Mouse (Mus musculus) forebrain, embryonic 12.5 days (tissue): ENCODE data around the gene Ptprd. TPM values are rescaled to one million over a fixed set of nuclear protein-coding genes. Genes with fewer than 3 reads are reported as not detected.

Source experiments
- ATAC-seq: fragments of 200-750 bp; cut with Nextera tagmentation; 2 replicates; pipeline ENCODE4 v1.8.0; 2017; ENCODE audit warnings: moderate TSS enrichment; ENCODE audit not compliant: low FRiP score
- H3K27ac ChIP-seq: fragments of 300-500 bp; sonication (generic); 2 replicates; pipeline ENCODE4 v1.5.1; 2016; ENCODE audit warnings: mild to moderate bottlenecking
- H3K27me3 ChIP-seq: fragments of 300-500 bp; sonication (generic); 2 replicates; pipeline ENCODE4 v1.6.1; 2016; ENCODE audit warnings: mild to moderate bottlenecking
- H3K36me3 ChIP-seq: fragments of 300-500 bp; sonication (generic); replicated peaks from 2 replicates; pipeline ENCODE4 v1.6.1; 2016; ENCODE audit warnings: mild to moderate bottlenecking
- H3K4me1 ChIP-seq: fragments of 300-500 bp; sonication (generic); 2 replicates; pipeline ENCODE4 v1.6.1; 2016
- H3K4me2 ChIP-seq: fragments of 300-500 bp; sonication (generic); 2 replicates; pipeline ENCODE4 v1.6.1; 2016; ENCODE audit warnings: mild to moderate bottlenecking, moderate library complexity
- H3K4me3 ChIP-seq: fragments of 300-500 bp; sonication (generic); replicated peaks from 2 replicates; pipeline ENCODE4 v1.5.1; 2016; ENCODE audit warnings: mild to moderate bottlenecking
- H3K9ac ChIP-seq: fragments of 300-500 bp; sonication (generic); 2 replicates; pipeline ENCODE4 v1.6.1; 2016; ENCODE audit warnings: mild to moderate bottlenecking
- H3K9me3 ChIP-seq: fragments of 300-500 bp; sonication (generic); 2 replicates; pipeline ENCODE4 v1.6.1; 2016
- WGBS: fragments of 180-500 bp; shearing (Covaris S2); methylation state at CpG from one replicate; pipeline ENCODE4 v1.1.7; 2016; 5-methylcytosine and 5-hydroxymethylcytosine counted together
- polyA plus RNA-seq: library from polyadenylated mRNA; unstranded; fragments of >200 nt; fragmentation: Nextera tagmentation; extraction: Ambion mirVana; gene quantifications from 2 replicates; pipeline ENCODE4 v1.2.1, GENCODE M21; 2016

Gene Ptprd
- polyA plus RNA-seq, 1 experiment from 2014 or later = 52.0 TPM

GRCm38 (mm10) chr4:77649615-77650325 is 562.0 kb downstream of the Ptprd start:
- H3K4me3 ChIP-seq = no peak overlapping the region
- WGBS = 91% methylated on average over 3 of the region's 3 CpGs
- no peak for ATAC-seq
- H3K9ac ChIP-seq = no peak overlapping the region
- H3K27ac ChIP-seq = no peak overlapping the region
- H3K27me3 ChIP-seq = no peaks in the 10 kb centered on the region
- H3K4me2 ChIP-seq = no peak overlapping the region
- no peaks in the 10 kb centered on the region for H3K9me3 ChIP-seq
- H3K4me1 ChIP-seq = no peaks in the 10 kb centered on the region
- H3K36me3 ChIP-seq = no peaks in the 10 kb centered on the region

- WGBS = 86% methylated on average over 2 of the region's 2 CpGs
Measured at GRCm38 (mm10) chr4:77648911-77649310, 562.9 kb downstream of the Ptprd start.

GRCm38 (mm10) chr4:77647451-77648137 is 564.2 kb downstream of the Ptprd start:
- ATAC-seq = no peak
- H3K27ac ChIP-seq = no peak overlapping the region
- no peaks in the 10 kb centered on the region for H3K36me3 ChIP-seq
- H3K4me1 ChIP-seq = no peaks in the 10 kb centered on the region
- H3K4me3 ChIP-seq = no peak overlapping the region
- H3K27me3 ChIP-seq = no peaks in the 10 kb centered on the region
- H3K4me2 ChIP-seq = no peak overlapping the region
- no peak overlapping the region for H3K9ac ChIP-seq
- WGBS = 83% methylated on average over 5 of the region's 5 CpGs
- no peaks in the 10 kb centered on the region for H3K9me3 ChIP-seq

More at GRCm38 (mm10) chr4:77648911-77649310, 562.9 kb downstream of the Ptprd start:
- H3K27ac ChIP-seq = no peak overlapping the region
- no peak for ATAC-seq
- no peaks in the 10 kb centered on the region for H3K27me3 ChIP-seq
- no peak overlapping the region for H3K9ac ChIP-seq
- no peaks in the 10 kb centered on the region for H3K4me1 ChIP-seq
- no peaks in the 10 kb centered on the region for H3K36me3 ChIP-seq
- no peak overlapping the region for H3K4me2 ChIP-seq
- no peak overlapping the region for H3K4me3 ChIP-seq
- no peaks in the 10 kb centered on the region for H3K9me3 ChIP-seq

- H3K4me2 ChIP-seq = no peak overlapping the region
- no peak overlapping the region for H3K4me3 ChIP-seq
- no peak overlapping the region for H3K9ac ChIP-seq
- ATAC-seq = no peak
- no peaks in the 10 kb centered on the region for H3K36me3 ChIP-seq
- no peaks in the 10 kb centered on the region for H3K4me1 ChIP-seq
- no peaks in the 10 kb centered on the region for H3K9me3 ChIP-seq
- no peaks in the 10 kb centered on the region for H3K27me3 ChIP-seq
- H3K27ac ChIP-seq = no peak overlapping the region
Measured at GRCm38 (mm10) chr4:77644435-77644834, 567.3 kb downstream of the Ptprd start.

- no peak for ATAC-seq
- H3K27me3 ChIP-seq = no peaks in the 10 kb centered on the region
- H3K4me3 ChIP-seq = no peak overlapping the region
- no peaks in the 10 kb centered on the region for H3K36me3 ChIP-seq
- H3K4me2 ChIP-seq = no peak overlapping the region
- no peaks in the 10 kb centered on the region for H3K9me3 ChIP-seq
- no peaks in the 10 kb centered on the region for H3K4me1 ChIP-seq
- H3K27ac ChIP-seq = no peak overlapping the region
- 81% methylated on average over 7 of the region's 7 CpGs for WGBS
- H3K9ac ChIP-seq = no peak overlapping the region
Measured at GRCm38 (mm10) chr4:77640022-77640421, 571.7 kb downstream of the Ptprd start.

- 95% methylated on average over 1 of the region's 1 CpGs for WGBS
- Histone ChIP-seq H3K27me3 (no peaks in the 10 kb centered on the region), H3K4me3 (no peak overlapping the region), H3K4me2 (no peak overlapping the region), H3K9ac (no peak overlapping the region), H3K9me3 (no peaks in the 10 kb centered on the region), H3K27ac (no peak overlapping the region), H3K36me3 (no peaks in the 10 kb centered on the region), H3K4me1 (no peaks in the 10 kb centered on the region)
- ATAC-seq = no peak
Measured at GRCm38 (mm10) chr4:77613129-77613528, 598.6 kb downstream of the Ptprd start.

GRCm38 (mm10) chr4:77586624-77587023 is 625.1 kb downstream of the Ptprd start:
- 63% methylated on average over 1 of the region's 1 CpGs for WGBS
- H3K36me3 ChIP-seq = no peaks in the 10 kb centered on the region
- ATAC-seq = no peak

GRCm38 (mm10) chr4:77586222-77586621 is 625.5 kb downstream of the Ptprd start:
- Histone ChIP-seq H3K4me1 (no peaks in the 10 kb centered on the region), H3K27me3 (no peaks in the 10 kb centered on the region), H3K4me3 (no peak overlapping the region), H3K27ac (no peak overlapping the region), H3K4me2 (no peak overlapping the region), H3K9ac (no peak overlapping the region), H3K36me3 (no peaks in the 10 kb centered on the region), H3K9me3 (no peaks in the 10 kb centered on the region)
- no peak for ATAC-seq
- 70% methylated on average over 1 of the region's 1 CpGs for WGBS

More at GRCm38 (mm10) chr4:77586624-77587023, 625.1 kb downstream of the Ptprd start:
- Histone ChIP-seq H3K4me2 (no peak overlapping the region), H3K27ac (no peak overlapping the region), H3K9ac (no peak overlapping the region), H3K27me3 (no peaks in the 10 kb centered on the region), H3K9me3 (no peaks in the 10 kb centered on the region), H3K4me1 (no peaks in the 10 kb centered on the region), H3K4me3 (no peak overlapping the region)

- Histone ChIP-seq H3K4me2 (no peak overlapping the region), H3K9me3 (no peaks in the 10 kb centered on the region), H3K36me3 (no peaks in the 10 kb centered on the region), H3K4me1 (no peaks in the 10 kb centered on the region), H3K9ac (no peak overlapping the region), H3K27ac (no peak overlapping the region), H3K27me3 (no peaks in the 10 kb centered on the region), H3K4me3 (no peak overlapping the region)
- ATAC-seq = peak; percentile 86
- 23% methylated on average over 14 of the region's 14 CpGs for WGBS
Measured at GRCm38 (mm10) chr4:77558404-77559202, 653.2 kb downstream of the Ptprd start.

- no peaks in the 10 kb centered on the region for H3K9me3 ChIP-seq
Measured at GRCm38 (mm10) chr4:77555841-77556240, 655.9 kb downstream of the Ptprd start.

GRCm38 (mm10) chr4:77537843-77538242 is 673.9 kb downstream of the Ptprd start:
- 0 out of 2 replicates have a peak overlapping the region, but pooled peaks have one; percentile 13 for H3K27ac ChIP-seq
- H3K4me2 ChIP-seq = no peak overlapping the region
- peaks cover 5% of the 10 kb centered on the region; the same call in 1 of the 2 replicates for H3K4me1 ChIP-seq
- no peaks in the 10 kb centered on the region for H3K27me3 ChIP-seq
- H3K4me3 ChIP-seq = no peak overlapping the region
- ATAC-seq = 0 out of 2 replicates have a peak, but pooled peaks have one; percentile 5
- WGBS = 67% methylated on average over 4 of the region's 4 CpGs
- no peak overlapping the region for H3K9ac ChIP-seq
- H3K9me3 ChIP-seq = no peaks in the 10 kb centered on the region
- H3K36me3 ChIP-seq = no peaks in the 10 kb centered on the region

More at GRCm38 (mm10) chr4:77555841-77556240, 655.9 kb downstream of the Ptprd start:
- 69% methylated on average over 4 of the region's 4 CpGs for WGBS
- Histone ChIP-seq H3K36me3 (no peaks in the 10 kb centered on the region), H3K4me3 (no peak overlapping the region), H3K27ac (no peak overlapping the region), H3K4me1 (no peaks in the 10 kb centered on the region), H3K4me2 (no peak overlapping the region), H3K27me3 (no peaks in the 10 kb centered on the region), H3K9ac (no peak overlapping the region)
- no peak for ATAC-seq

- H3K9me3 ChIP-seq = no peaks in the 10 kb centered on the region
- H3K4me3 ChIP-seq = no peak overlapping the region
- no peak overlapping the region for H3K9ac ChIP-seq
- 0 out of 2 replicates have a peak overlapping the region, but pooled peaks have one; percentile 13 for H3K27ac ChIP-seq
- WGBS = 34% methylated on average over 5 of the region's 5 CpGs
- peak; percentile 37; the same call in 1 of the 2 replicates for ATAC-seq
- peaks cover 5% of the 10 kb centered on the region; the same call in 1 of the 2 replicates for H3K4me1 ChIP-seq
- H3K36me3 ChIP-seq = no peaks in the 10 kb centered on the region
- H3K27me3 ChIP-seq = no peaks in the 10 kb centered on the region
- no peak overlapping the region for H3K4me2 ChIP-seq
Measured at GRCm38 (mm10) chr4:77537336-77537735, 674.4 kb downstream of the Ptprd start.
